Mouse (Mus musculus): ENCODE measurements around the gene Serpinb6a. TPM values are rescaled to one million over a fixed set of nuclear protein-coding genes. Genes with fewer than 3 reads are reported as not detected.

Serpinb6a gene
- total RNA-seq (2021) = 497 and 541 TPM in 2 replicates
- long read RNA-seq, transcript Serpinb6a-202 (7 exons, 1,547 nt) = major isoform, 77 of 138 reads
- long read RNA-seq, partial matches to known transcripts = 14 of 138 reads
- long read RNA-seq, other reads (novel, unspliced or antisense) = 45 of 138 reads

DNA sequence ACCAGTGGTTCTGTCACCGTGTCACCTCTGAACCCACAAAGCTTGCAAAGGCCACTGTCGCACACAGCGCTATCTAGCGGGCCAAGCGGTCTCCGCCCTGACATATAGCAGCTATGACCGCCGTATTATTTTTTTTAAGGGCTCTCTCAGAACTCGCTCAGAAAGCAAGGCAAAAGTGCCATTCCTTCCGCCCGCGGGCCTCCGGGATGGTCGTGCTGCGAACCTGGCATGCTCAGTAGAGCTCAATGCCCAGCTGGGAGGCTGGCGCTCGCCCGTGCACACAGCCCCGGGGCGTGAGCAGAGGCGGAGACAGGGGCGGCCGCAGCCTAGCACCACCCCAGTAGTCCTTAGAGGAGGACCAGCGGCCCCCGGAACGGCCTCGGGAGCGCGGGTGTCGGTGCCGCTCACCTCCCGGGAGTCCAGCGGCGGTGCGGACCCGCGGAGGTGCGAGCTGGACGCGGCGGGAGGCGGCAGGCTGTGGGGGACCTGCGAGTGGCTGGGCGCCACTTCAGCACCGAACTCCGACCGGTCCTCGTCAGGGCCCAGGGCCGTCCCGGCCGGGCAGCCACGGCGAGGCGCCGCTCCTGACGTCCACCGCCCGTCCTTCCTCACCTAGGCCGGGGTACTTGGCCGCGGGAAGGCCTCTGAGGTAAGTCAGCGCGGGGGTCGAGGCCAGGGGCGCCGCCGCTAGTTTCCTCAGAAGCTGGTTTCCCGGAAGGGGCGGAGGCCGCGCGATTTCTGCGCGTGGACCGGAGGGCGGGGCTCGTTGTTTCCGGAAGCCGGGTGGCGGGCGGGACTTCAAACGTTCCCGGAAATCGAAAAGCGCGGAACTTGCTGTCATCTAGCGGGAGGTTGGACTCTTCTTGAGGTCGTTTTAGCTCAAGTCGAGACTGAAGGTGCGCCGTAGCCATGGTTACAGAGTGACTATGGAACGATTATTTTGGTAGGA lies at the start of gene Serpinb6a, which contains the start of gene Ripk1:
Gene Serpinb6a (minus strand): TSS at position 737 of the 949 bp plus-strand sequence.
Gene Ripk1 (plus strand): TSS at position 306 of the 949 bp plus-strand sequence.
- DNase-seq = peak; percentile 90

DNA sequence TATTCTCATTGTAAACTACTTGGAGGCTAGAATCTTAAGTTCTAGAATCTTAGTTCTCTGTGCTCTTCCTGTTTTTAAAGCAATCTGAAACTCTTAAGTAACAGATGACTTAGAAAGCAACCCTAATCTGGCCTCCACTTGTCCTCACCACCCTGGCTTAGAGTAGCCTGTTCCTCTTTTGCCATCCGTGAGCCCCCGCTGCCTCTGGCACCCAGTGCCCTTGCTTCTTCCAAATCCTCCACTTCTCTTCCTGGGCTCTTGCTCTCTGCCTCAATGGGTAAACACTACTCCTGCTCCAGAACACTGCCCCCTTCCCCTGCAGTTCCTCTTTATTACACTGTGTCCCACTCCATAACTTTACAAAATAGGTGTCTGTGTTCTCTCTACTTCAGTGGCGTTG lies 49.1 kb upstream of the Serpinb6a start:
- no peak for DNase-seq

DNA sequence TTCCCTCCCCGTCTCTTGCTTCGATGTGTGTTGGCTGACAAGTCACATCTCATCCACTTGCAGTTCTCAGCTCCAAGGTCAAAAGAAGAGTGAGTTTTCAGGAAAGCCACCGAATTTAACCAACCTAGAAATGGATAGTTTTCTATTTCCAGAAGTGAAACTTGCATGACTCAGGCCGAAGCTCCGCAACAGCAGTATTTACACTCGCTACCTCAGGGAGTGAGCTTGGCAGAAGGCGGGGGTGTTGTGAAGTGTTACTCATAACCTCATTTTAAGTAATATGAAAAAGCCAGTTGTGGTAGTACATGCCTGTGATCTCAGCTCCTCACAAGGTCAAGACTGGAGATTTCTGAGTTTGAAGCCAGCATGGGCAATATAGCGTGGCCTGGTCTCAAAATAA lies 47.9 kb upstream of the Serpinb6a start:
- peak; percentile 28 for DNase-seq

DNA sequence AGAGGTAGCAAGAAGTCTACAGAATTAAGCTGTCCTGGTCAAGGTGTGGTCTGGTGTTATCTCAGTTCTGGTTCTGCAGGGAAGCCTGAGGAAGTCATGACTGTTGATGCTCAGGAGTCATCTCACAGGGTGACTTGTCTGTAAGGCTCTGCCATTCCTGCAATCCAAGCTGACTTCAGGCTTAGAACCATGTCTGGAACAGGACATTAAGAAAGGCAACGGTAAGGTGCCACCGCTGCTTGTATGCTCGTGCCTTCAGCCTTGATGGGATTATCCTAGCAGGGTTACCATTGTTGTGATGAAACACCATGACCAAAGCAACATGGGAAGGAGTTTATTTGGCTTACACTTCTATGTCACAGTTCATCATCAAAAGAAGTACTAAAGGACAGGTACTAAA lies 44.9 kb upstream of the Serpinb6a start:
- DNase-seq = no peak

DNA sequence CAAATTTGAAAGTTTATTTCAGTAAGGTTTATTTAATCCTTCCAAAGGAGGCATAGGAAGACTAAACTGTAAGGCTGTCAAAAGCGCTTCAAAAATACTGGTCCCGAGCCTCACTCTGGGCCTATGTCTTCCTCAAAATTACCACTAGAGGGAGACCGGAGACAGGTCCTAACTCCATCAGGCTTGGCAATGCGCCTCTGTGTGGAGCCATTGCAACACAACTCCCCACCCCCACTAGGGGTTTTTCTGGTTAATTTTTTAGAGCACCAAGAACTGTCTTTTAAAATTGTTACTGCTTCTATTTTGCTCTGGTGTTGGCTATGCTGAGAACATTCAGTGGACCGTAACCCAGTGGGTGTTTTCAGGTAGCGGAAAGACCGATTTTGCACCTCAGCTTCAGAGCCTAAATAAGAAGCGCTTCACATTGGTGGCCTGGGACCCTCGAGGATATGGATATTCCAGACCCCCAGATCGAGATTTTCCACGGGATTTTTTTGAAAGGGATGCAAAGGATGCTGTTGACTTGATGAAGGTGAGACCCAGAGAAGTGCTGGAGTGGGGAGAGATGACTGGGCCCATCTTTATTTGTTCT lies 43.9 kb upstream of the Serpinb6a start:
- peak; percentile 75 for DNase-seq

DNA sequence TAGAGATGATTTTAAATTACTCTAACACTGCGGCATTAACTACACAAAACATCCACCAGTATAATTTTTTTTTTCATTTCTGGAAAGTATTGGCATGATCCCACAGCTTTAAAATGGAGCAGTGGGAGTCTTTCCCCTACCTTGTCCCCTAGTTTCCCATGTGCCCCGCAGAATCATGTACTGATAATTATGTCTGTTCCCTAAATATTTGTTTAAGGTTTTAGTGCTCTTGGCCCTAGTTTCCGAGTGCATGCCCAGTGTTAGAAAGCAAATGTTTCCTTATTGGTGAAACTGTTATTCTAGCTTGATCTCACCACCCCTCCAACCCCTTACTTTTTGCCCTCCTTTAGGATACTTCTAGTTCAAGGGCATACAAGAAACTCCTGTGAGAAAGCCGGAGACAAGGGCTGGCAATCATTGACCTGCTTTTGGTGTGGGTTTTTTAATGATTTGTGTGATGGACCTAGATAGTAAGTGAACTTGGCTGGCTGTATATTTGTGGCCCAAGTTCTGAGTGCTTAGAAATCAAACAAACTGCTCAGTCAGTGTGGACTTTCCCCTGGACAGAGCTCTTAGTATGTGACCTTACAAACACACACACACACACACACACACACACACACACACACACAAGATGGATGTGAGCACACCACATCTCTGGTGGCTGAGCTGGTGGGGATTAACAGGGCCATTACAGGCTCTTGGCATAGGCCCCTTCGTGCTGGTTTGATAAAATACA lies 43.1 kb upstream of the Serpinb6a start:
- DNase-seq = no peak

DNA sequence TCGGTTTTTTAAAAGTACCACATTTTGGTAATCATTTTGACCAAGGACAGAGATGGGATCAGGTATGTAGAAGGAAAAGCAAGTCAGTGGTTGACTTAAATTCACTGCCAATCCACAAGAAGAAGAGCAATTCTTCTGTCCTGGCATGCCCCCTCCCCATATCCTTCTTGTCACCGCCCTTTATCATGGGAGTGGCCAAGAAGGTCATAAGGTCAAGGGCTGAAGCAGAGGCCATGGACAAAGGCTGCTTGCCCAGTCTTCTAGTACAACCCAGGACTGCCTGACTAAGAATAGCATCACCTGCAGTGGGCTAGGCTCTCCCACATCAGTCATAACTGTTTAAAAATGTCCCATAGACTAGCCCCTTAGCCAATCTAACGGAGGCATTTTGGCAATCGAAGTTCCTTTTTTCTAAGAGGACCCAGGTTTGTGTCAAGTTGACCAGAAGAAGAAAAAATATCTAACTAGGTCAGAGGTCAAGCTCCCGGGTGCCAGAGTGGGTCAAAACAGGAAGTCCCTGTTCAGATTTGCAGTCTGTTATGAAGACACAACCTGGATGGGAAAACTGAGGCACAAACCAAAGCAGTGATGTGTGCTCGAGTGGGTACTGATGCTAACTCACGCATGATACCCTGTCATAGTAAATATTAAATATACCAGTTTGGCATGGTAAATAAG lies 41.3 kb upstream of the Serpinb6a start:
- no peak for DNase-seq

DNA sequence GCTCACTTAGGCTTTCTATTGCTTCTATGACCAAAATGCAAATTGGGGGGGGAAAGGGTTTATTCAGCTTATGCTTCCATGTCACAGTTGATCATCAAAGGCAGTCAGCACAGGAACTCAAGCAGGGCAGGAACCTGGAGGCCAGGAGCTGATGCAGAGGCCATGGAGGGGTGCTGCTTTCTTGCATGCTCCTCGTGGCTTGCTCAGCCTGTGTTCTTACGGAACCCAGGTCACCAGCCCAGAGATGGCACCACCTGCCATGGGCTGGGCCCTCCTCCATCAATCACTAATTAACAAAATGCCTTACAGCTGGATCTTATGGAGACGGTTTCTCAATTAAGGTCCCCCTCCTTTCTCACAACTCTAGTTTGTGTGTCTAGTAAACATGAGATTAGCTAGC lies 37.5 kb upstream of the Serpinb6a start:
- no peak for DNase-seq

DNA sequence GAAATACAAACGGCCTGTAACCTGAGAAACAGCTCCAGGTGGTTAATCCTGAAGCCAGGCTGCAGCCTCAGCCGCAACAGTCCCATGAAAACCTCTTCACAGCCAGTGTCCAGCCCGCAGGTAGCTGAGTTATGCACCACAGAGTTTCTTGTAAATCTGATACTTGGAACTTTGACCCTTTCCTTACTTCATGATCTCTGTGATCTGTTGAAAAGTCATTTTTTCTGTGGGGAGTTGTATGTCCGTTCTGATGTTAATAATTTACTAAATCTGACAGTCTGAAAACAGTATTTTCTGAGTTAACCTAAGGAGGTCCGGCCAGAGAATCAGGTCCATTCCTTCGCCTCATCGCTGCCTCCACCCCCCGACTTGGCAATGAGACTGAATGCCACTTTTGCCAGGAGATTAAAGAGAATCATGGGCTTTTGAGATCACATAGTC lies 36.3 kb upstream of the Serpinb6a start:
- no peak for DNase-seq

DNA sequence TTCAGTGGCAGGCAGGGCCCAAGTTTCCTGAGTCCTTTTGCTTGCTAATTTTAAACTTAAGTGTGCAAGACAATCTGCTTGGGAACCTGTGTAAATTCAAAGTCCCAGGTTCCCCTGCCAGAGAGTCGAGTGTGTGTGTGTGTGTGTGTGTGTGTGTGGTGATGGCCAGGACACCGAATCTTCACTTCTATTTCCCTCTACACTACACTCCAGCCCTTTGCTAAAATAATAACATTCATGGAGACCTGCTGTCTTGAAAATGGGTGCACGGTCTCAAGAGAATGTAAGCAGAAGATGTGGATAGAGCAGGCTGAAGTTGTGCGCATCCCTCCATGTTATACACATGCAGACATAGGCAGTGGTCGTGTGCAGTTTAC lies 35.5 kb upstream of the Serpinb6a start:
- no peak for DNase-seq

DNA sequence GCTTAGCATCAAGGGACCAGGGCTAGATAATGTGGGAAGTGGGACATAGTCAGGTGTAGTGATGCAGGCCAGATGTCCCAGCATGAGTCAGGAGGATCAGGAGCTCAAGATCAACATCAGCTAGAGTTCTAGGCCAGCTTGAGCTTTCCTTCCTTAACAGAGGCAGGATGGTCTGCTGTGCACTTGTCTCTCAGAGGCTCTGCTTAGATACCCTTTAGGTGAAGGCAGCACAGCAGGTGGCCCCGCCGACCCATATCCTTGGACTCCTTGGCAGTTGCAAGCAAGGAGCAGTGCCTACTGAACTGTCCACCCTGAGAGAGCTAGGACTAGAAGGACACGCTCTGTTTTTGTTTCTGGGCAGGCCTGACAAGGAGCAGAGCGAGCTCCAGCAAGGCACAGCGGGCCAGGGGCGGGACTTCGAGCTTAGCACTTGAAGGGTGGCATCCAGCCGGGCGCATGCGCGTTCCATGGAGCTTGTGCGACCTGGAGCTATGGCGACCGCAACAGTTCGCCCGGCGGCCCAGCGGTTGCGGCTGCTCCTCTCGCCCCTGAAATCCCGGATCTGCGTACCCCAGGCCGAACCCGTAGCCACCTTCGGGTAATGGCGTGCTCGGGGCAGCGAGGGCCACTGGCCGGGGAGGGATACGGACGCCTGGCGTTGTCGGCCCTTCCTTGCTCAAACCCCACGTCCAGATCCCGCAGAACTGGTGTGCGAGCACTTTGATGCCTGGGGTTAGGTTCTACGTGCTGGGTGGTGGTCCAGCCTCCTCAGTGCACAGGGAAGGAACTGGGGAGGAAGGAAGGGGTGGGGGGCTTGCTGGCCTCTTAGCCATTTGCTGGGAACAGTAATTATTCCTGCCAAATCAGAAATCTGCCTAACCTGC lies 34.8 kb upstream of the Serpinb6a start, which contains the start of gene Bphl:
Gene Bphl (plus strand): TSS at position 426 of the 884 bp plus-strand sequence.
- DNase-seq = peak; percentile 95

DNA sequence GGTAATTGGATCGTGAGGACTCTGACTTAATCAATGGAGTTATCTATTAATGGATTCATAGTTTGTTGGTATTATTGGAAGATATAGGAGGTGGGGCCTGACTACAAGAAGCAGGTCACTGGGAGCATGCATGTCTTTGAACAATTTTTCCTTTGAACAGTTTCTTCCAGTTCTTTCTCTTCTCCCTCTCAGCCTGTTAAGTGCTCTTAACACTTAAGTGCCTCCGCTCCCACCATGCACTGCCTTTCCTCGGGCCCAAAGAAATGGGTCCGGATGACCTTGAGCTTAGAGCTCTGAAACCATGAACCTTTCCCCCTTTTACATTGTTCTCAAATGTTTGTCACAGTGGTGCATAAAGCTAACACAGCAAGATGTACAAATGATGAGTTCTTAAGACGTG lies 34.1 kb upstream of the Serpinb6a start:
- no peak for DNase-seq

DNA sequence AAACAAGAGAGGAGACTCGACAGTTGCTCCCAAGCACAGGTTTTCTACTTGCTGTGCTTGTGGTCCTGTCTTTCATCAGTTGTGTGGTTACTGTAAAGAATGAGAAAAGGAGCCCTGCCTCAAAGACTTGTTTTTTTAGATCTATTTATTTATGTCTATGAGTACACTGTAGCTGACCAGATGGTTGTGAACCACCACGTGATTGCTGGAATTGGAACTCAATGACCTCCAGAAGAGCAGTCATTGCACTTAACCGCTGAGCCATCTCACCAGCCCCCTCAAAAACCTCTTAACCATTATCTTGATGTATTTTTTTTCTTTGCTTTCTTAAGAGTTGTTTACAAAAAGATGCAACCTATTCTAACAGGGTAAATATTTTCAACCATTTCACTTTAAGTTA lies 32.8 kb upstream of the Serpinb6a start:
- no peak for DNase-seq

DNA sequence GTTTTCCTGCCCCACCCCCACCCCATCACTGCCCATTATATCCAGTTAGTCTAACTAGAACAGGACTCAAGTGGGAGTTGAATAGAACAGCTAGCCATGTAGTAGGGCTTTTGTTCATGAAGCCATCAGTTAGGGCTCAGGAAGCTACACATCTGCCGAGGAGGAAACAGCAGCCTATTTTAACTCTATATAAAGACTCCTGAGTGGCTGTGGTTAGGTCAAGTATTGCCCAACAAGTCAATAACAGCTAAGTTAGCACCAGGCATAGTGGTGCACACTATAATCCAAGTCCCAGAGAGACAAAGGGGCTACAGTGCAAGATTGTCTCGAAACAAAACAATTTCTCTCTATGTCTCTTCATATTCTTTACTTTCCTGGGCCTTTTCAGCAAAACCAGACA lies 29.4 kb upstream of the Serpinb6a start:
- no peak for DNase-seq

DNA sequence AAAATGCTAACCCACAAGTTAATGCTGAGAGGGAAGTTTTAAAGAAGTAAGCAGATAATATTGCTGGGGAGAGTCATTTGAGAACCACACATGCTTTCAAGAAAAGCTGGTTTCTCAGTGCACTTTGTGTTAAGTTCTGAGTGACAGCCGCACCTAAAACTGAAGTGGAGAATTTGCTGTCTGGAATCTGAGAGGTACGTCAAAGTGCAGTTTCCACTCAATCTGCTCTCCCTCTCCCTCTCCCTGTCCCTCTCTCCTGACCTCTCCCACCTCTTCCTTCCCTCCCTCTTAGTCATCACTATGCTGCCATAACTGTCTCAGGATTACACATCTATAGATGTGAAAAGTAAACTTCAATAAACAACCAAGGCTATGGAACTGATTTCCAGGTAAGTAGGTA lies 19.4 kb upstream of the Serpinb6a start:
- no peak for DNase-seq

DNA sequence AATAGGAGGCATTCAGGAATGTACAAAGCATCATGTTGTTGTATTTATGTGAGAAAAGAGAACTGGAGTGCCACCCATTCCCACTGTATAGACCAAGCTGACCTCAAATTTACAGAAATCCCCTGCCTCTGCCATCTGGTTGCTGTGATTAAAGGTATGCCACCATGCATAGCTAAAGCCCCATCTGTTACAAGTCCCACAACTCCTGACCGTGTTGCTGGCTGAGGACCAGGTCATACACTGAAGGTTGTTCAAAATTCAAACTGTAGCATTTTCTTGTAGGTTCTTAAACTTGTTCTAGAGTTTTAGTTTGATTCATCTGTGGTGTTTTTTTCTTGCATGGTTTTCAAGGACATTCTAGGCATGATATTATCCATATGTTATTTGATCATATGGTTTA lies 15.9 kb upstream of the Serpinb6a start:
- no peak for DNase-seq

DNA sequence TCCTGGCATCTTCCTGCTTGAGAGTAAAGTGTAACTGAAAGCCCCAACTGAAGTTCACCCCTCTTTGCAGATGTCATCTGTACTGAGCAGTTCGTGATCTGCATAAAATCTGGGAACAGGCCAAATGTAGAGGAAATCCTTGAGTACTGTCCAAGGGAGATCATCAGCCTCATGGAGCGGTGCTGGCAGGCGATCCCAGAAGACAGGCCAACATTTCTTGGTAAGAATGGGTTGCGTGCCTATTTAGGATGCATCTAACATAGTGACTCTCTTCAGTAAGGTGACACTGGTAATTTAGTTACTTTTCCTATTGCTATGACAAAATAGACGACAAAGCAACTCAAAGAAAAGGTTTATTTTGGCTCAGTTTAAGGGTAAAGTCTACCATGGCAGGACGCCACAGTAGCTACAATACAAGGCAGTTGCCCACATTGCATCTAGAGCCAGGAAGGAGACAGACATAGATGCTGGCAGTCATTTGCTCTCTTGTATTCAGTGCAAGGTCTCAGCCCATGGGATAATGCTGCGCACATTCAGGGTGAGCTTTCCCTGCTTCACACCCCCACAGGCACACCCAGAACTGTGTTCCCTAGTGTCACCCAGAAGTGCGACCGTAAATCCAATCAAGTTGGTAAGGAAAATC lies 14.5 kb upstream of the Serpinb6a start:
- DNase-seq = no peak

DNA sequence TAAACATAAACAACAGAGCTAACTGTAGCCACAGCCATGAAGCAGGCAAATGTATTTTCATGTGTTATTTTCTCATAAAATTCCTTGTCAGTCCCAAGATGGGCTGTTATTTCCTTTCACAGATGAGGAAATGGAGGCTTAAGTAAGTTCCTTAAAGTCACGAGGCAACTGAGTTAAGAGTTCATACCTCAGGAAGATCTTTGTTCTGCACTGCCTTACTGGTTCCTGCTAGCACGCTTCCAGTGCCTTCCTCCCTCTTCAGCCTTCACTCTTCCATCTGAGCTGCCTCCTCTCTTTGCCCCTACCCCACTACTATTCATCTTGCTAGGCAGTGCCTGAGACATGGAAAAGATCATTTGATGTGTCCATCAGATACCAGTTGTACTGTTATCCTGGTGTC lies 4.6 kb upstream of the Serpinb6a start:
- DNase-seq = no peak

DNA sequence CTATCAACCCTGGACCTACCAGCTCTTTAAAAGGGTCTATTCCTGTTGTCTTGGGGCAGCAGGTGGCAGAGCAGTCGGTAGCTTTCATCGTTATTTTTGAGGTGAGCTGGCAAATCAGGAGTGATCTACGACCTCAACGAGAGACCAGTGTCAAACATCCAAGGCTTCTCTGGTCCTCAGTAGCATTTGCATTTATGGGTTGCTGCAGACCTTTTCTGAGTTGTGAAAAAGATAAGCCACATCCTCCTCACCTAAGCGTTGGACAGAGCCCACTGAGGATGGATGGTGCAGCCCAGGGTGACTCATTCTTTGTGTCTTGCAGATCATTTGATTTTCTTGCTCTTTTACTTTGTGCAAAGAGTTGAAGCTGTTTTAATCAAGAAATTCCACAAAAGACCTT lies 464 bp upstream of the Serpinb6a start:
- no peak for DNase-seq

DNA sequence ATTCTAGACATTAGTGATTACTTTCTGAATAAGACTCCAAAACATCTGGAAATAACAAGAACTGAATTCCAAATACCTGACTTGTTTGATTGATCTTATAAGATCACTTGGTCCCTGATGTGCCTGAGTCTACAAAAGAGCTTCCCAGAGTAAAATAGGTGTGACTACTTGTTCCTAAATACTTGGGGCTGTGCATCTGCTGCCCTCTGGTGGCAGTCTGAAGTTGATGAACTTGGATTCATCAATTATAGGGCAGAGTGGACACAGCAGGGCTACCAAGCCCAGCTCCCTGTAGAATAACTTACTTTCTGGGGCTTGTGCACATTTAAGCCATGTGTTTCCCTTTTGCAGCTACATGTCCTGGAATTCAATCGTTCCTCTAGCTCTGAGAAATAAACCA lies 7.4 kb downstream of the Serpinb6a start:
- peak; percentile 73 for DNase-seq
